Mouse (Mus musculus): Measurements from ENCODE around the gene Rnf39. TPM values are rescaled to one million over a fixed set of nuclear protein-coding genes. Genes with fewer than 3 reads are reported as not detected.
A peak's percentile ranks its signal among the peaks of the same experiment; 100 is the strongest.
"Not testable (repeated sequence)": the region's sequence is repeated elsewhere in the genome, so short reads cannot be mapped to it uniquely, and the experiment has no call there.

The Rnf39 gene
- total RNA-seq, 2 experiments from 2014 or later = not detected

DNA sequence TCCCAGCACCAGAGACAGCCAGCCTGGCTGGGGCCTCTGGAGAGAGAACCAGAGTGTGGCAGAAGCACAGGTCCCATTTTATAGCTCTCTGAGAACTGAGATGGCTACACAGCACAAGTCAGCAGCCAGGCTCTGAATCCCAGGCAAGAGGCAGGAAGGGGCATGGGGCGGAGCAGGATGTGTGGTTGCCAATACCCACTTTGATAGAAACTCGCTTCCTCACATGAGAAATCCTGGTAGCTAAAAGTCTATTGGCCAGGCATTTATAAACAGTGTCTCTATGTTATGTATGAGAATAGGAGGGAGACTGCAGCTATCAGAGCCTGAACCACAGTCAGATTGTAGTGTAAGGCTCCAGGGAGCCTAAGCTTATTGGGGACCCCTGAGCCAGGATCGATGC lies 30.1 kb downstream of the Rnf39 start:
- intact Hi-C loops (cut with DNase I; ENCODE audit: low total_unique reads) = no loop called here
- DNase-seq = no peak

DNA sequence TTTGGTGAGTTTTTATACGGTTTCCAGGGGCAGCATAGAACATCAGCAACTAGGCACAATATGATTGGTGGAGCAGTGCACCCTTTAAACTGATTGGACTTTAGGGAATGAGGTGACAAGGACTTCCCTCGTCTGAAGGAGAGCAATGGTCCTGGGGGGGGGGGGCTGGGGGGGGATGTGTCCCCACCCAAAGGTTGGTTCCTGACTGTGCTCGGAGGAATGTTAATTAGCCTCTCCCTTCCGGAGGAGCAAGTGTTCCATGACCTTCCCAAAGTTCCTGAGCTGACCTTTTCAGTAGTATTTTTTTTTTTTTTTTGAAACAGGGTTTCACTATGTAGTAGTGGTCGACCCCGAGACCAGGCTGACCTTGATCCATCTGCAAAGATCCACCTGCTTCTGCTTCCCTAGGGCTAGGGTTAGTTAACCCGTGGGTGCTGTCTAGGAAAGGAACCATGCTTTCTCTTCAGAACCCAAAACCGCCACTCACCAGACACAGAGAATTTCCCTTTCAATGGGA lies 30.6 kb downstream of the Rnf39 start:
- DNase-seq = no peak
- intact Hi-C loops (cut with DNase I; ENCODE audit: low total_unique reads) = no loop called here

- intact Hi-C loops (cut with DNase I; ENCODE audit: low total_unique reads) = no loop called here
- DNase-seq = no peak
Observed at GRCm38 (mm10) chr17:36981221-36981813, 38.6 kb downstream of the Rnf39 start, which contains the start of gene 2410137M14Rik. 2410137M14Rik (minus strand) TSS chr17:36981237.

DNA sequence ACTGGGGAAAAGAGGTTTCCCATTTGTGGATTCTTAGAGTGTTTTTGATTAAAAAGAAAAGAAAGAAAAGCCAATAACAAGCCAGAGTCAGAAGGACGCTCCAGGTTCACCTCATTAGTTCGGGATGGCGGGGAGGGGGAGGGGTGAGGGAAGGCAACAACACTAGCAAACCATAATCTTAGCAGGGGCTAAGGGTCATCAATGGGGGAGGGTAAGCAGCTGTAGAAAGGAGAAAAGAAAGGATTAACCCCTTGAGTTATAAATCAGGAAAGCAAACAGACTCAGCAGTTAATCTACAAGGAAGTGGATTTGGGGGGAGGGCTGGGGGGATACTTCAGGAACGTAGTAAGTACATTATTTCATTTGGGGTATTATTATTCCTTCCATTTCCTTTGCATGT lies 39.1 kb downstream of the Rnf39 start:
- no peak for DNase-seq
- intact Hi-C loops (cut with DNase I; ENCODE audit: low total_unique reads) = no loop called here

DNA sequence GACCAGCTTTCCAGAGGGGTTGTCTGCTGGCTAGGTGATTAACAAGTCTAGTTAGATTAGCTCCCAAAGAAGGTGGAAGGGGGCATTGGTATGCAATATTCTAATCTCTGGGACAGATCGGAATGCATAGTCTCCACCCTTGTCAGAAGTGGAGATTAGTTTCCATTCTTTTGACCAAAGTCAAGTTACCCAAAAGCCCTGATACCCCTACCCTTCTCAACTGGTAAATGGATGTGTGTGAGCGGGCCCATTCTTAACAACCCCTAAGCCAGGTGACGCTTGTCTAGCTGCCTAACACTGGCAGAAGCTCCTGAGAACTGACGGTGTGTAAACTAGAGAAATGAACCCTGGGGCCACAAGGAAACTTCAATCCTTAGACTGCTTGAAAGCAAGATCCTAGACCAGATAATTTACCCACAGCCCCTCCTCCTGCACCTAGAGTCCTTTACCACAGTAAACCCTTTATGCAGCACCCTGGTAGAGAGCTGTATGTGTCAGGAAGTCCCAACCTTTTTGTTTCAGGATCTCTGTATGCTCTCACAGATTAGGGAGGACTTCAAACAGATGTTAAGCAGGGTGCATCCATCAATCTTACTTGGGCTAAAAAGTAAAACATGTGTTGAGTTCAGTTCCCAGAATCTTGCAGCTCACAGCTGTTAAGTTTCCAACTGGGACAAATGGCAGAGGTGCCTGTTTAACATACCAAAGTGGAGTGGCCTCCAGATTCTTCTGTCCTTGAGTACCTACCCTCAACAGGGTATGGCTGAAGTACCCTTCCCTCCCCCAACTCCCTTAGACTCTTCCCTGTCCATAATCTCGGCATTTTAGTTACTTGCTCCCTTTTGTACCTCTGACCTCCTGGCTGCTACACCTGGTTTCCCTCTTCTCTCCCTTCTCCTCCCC lies 39.8 kb downstream of the Rnf39 start:
- no peak for DNase-seq
- intact Hi-C loops (cut with DNase I; ENCODE audit: low total_unique reads) = no loop called here

GRCm38 (mm10) chr17:36988475-36988874 lies 45.8 kb downstream of the Rnf39 start:
- DNase-seq = no peak
- intact Hi-C loops (cut with DNase I; ENCODE audit: low total_unique reads) = no loop called here

DNA sequence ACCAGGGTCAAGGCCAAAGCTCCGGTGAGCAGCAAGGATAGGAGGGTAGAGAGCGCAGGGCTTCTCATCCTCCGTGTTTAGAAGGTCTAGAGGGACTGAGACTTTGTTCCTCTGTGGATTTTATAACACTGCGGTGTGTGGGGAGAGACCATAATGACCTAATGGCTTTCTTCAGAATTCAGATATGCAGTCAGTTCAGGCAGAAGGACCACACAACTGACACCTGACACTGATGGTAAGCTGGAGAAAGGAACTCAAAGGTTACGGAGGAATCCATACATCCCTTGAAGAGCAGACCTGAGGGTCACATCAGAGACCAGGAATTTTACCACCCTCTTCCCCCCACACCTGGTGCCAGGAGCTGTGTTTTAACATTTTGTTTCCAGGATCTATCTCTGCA lies 46.7 kb downstream of the Rnf39 start, which contains the start of gene H2-M5:
Gene H2-M5 (minus strand): TSS at position 101 of the 400 bp plus-strand sequence.
- intact Hi-C loops (cut with DNase I; ENCODE audit: low total_unique reads) = no loop called here

GRCm38 (mm10) chr17:36990630-36991029 lies 47.9 kb downstream of the Rnf39 start:
- intact Hi-C loops (cut with DNase I; ENCODE audit: low total_unique reads); DNase-seq: not testable (repeated sequence)

More for the DNA sequence above, 46.7 kb downstream of the Rnf39 start, which contains the start of gene H2-M5:
- no peak for DNase-seq

DNA sequence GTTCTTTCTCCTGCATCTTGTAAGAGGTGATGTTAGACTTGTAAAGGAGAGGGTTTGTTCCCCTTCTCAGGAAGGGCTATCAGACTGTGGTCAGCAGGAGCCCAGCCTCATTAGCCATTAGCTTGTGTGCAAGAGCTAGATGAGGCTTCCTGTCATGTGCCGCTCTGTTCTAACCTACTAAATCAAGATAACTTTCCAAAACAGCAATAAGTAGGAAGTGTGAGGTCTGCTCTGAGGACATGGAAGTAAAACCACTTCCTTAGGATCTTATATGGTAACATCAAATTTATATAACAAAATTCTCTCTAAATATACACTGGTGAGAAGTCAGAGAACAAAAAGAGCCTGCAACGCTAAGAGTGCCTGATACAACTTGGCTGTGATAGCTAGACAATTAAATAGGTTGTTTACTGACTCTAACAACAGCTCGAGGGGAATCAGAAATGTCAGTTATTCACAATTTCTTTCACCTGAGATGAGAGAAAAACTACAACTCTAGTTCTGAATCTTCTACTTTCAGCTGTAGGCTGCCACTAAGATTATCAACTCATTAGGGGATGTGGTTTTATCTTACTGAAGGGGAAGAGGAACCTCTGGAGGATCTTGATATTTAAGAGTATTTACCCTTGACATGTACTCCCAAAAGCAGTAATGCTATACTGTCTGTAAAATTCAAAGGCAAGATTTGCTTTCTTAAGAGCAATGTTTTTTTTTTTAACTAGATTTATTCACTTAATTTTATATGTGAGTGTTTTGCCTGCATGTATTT lies 49.8 kb downstream of the Rnf39 start:
- DNase-seq = no peak
- intact Hi-C loops (cut with DNase I; ENCODE audit: low total_unique reads) = no loop called here

- no peak for DNase-seq
- intact Hi-C loops (cut with DNase I; ENCODE audit: low total_unique reads) = no loop called here
Observed at GRCm38 (mm10) chr17:36993770-36994325, 51.1 kb downstream of the Rnf39 start.

DNA sequence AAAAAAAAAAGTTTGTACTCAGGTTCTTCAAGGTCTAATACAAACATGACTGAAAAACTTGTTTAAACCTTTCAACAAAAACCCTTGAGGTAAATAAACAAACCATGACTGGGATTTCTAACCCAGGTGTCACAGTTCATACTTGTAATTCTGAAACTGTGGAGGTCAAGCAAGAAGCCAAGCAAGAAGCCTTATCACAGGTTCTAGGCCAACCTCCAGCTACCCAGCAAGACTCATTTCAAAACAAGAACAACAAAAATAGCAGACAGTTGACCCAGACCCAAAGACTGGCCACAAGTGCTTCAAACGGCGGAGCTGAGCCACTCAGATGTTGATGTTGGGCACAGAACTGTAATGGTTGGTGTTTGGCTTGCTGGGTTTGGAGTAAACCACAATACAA lies 51.8 kb downstream of the Rnf39 start:
- DNase-seq = no peak

DNA sequence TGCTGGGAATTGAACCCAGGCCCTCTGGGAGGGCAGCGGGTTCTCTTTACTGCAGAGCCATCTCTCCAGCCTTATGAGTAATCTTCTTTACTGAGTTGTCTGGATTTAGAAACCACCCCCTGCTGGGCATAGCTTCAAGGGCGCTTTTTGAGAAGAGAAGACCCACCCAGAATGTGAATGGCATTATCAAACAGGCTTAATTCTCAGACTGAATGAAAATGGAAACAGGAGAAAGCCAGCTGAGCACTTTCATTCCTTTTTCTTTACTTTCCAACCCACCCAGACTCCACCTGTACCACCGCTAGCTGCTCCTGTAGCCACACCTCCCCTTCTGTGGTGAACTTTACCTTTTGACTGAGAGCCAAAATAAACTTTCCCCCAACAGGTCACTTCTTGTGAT lies 52.7 kb downstream of the Rnf39 start:
- intact Hi-C loops (cut with DNase I; ENCODE audit: low total_unique reads) = loop anchor here (5.0 kb wide), 1 partner anchor 78 kb away; no protein-coding TSS in a partner anchor
- no peak for DNase-seq

More for the DNA sequence above, 51.8 kb downstream of the Rnf39 start:
- intact Hi-C loops (cut with DNase I; ENCODE audit: low total_unique reads) = no loop called here

DNA sequence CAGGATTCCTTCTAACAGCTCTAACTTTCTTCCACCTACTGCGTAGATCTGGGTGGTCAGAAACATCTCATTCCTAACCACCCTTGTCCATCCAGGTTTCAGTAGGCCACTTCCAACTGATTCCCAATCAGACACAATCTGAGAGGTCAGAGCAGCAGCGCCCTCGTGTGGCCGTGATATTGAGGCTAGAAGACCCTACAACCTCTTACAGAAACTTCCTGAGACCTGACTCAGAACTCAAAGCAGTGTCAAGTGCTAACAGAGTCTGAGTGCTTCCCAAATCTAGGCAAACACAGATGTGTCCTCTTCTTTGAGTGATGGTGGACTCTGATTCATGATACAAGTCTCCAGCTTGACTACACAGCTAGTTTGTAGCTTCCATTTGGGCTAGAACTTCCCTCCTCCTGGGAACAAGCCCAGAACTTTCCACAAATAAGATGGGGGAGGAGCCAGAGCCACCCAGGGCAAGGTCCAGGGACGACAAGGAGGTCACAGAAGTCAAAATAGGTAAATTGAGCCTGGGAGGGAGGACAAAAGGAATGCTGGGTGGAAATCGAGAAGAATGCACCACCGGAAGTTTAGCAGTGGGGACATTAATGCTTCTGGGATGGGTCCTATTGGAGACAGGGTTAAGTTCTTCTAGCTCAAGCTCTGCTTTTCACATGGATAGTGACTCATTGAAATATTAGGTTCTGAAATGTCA lies 54.5 kb downstream of the Rnf39 start:
- peak; percentile 73 for DNase-seq
- intact Hi-C loops (cut with DNase I; ENCODE audit: low total_unique reads) = loop anchor here (5.0 kb wide), 1 partner anchor 80 kb away; no protein-coding TSS in a partner anchor

Other genes starting within 250 kb of the Rnf39 start
- gene H2-M10.5, start 170.0 kb upstream of the Rnf39 start, total RNA-seq (2021) = not detected
- not detected for gene H2-M10.6, start 130.7 kb upstream of the Rnf39 start, total RNA-seq (2021)
- gene Trim26, start 105.8 kb upstream of the Rnf39 start, total RNA-seq (2021) = 10 to 100 TPM; 14.7 to 15.7 TPM
- gene Trim15, start 75.7 kb upstream of the Rnf39 start, total RNA-seq (2021) = not detected
- gene Trim10, start 73.3 kb upstream of the Rnf39 start, total RNA-seq (2021) = not detected
- gene Trim40, start 52.8 kb upstream of the Rnf39 start, total RNA-seq (2021) = not detected
- gene Trim31, start 44.8 kb upstream of the Rnf39 start, total RNA-seq (2021) = not detected
- gene Ppp1r11, start 8.8 kb downstream of the Rnf39 start, total RNA-seq (2021) = 10 to 100 TPM; 63.5 to 67.7 TPM
- 10 to 100 TPM; 15.6 to 17.3 TPM for gene Znrd1, start 15.6 kb downstream of the Rnf39 start, total RNA-seq (2021)
- gene Znrd1as, start 15.7 kb downstream of the Rnf39 start, total RNA-seq (2021) = 10 to 100 TPM in 1 of 2 experiments, 1 to 10 TPM in 1; 9.3 to 11.4 TPM
- under 1 TPM in 1 of 2 experiments, not detected in 1; 0.25 TPM for gene 2410137M14Rik, start 38.3 kb downstream of the Rnf39 start, total RNA-seq (2021)
- gene H2-M5, start 46.6 kb downstream of the Rnf39 start, total RNA-seq (2021) = not detected
- 1 to 10 TPM in 1 of 2 experiments, under 1 TPM in 1; 0.74 to 1.5 TPM for gene Zfp57, start 58.2 kb downstream of the Rnf39 start, total RNA-seq (2021)
- gene Mog, start 80.5 kb downstream of the Rnf39 start, total RNA-seq (2021) = not detected
- 10 to 100 TPM in 1 of 2 experiments, 1 to 10 TPM in 1; 9.8 to 10.3 TPM for gene Gabbr1, start 103.0 kb downstream of the Rnf39 start, total RNA-seq (2021)
- not detected for gene Olfr90, start 145.6 kb downstream of the Rnf39 start, total RNA-seq (2021)
- gene Olfr91, start 155.4 kb downstream of the Rnf39 start, total RNA-seq (2021) = not detected
- not detected for gene Olfr92, start 177.2 kb downstream of the Rnf39 start, total RNA-seq (2021)
- not detected for gene Olfr93, start 218.6 kb downstream of the Rnf39 start, total RNA-seq (2021)